Mouse (Mus musculus): ENCODE results near the gene Limk2.

Gene Limk2

GRCm38 (mm10) chr11:3302385-3302784 lies 106.6 kb downstream of the Limk2 start:
- DNase-seq (ENCODE audit: low read depth, low spot score) = no peak

- no peak for DNase-seq (ENCODE audit: low read depth, low spot score)
Observed at GRCm38 (mm10) chr11:3301075-3301474, 107.9 kb downstream of the Limk2 start.

DNA sequence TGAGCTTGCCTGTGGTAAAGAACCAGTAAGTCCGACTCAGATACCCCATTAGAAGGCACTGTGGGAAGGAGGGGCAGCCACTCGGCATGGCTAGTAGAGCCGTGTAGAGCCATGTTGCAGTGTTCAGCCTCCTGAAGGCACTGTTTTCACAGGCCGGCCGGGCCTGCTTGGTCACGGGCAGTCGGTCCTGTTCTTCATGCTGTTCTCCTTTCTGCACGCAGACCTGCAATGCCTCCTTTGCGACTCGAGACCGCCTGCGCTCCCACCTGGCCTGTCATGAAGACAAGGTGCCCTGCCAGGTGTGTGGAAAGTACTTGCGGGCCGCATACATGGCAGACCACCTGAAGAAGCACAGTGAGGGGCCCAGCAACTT lies 110.2 kb downstream of the Limk2 start:
- no peak for DNase-seq (ENCODE audit: low read depth, low spot score)

DNA sequence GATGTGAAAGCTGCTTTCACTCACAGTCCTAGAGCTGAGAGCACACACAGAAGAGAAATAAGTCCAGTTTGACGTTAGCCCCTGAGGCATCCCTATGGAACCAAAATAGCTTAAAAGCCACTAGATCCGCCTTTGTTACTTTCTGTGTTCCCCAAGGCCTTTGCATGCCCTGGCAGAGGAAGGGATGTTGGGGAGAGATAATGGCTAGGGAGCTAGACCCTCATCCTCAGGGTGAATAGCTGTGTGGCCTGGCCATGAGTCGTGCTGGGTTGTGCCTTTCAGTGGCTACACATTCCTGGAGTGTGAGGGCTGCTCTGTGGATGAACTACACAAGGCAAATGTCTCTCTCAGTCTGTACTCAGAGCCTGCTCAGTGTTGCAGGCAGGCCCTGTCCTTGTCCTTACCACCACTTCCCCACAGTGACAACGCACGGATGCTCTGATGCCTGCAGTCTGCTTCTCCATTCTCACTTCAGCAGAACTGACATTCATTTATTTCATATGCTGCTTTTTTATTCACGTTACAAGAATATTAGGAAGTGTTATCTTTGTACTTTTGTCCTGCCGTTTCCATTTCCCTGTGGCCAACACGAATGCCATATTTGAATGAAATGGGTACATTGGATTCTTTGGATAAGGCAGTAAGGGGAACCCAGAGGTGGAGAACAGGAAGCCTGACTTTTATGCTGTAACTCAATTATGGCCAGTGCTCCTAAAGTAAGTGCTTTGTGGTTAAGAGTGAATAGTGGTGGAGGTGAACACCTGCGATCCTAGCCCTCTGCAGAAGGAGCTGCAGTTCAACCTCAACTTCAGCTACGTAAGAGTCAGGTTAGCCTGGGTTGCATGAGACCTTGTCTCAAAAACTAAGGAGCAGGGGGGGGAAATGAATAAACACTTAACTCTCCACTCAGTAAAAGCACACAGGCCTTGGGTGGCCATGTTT lies 110.8 kb downstream of the Limk2 start:
- DNase-seq (ENCODE audit: low read depth, low spot score) = no peak

- DNase-seq (ENCODE audit: low read depth, low spot score) = no peak
Observed at GRCm38 (mm10) chr11:3296056-3296455, 112.9 kb downstream of the Limk2 start.

DNA sequence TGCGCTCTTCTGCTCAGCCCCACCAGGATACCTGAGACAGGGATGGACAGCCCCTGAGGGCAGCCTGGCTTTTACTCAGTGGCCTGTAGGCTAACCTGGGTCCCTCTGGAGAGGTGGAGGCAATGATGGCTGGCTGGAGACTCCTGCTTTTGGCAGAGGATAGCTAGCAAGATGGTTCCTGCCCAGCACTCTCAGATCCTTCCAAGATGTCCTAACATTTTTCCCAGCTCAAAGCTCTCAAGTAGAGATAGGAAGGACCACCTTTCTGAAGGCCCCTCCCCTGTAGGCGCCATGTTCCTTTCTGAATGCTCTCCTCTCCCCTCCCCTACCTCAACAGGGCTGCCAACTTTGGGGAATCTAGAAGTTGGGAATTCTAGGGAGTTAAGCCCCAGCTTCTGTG lies 114.3 kb downstream of the Limk2 start:
- no peak for DNase-seq (ENCODE audit: low read depth, low spot score)
